Mouse (Mus musculus) kidney, adult 8-10 months (tissue): ENCODE measurements around the gene Stap1.

Experiments used
- DNase-seq, 2 experiments: peaks; one replicate each; pipeline ENCODE4 v3.0.0; 2022

Stap1 gene

GRCm38 (mm10) chr5:86071538-86071937, at the start of gene Stap1:
Stap1 (plus strand) TSS chr5:86071746.
- no peak for DNase-seq

- DNase-seq = no peak
Observed at GRCm38 (mm10) chr5:86029820-86030219, 41.7 kb upstream of the Stap1 start.

GRCm38 (mm10) chr5:86063501-86063900, 8.0 kb upstream of the Stap1 start:
- DNase-seq = no peak

GRCm38 (mm10) chr5:86065101-86065875, 6.3 kb upstream of the Stap1 start, which contains the start of gene Cenpc1:
Cenpc1 (minus strand) TSS chr5:86065583.
- peak; percentile 97 to 98 for DNase-seq

- no peak for DNase-seq
Observed at GRCm38 (mm10) chr5:86065876-86066550, 5.5 kb upstream of the Stap1 start.

GRCm38 (mm10) chr5:86066551-86066929, 5.0 kb upstream of the Stap1 start:
- peak; percentile 78 to 94 for DNase-seq

GRCm38 (mm10) chr5:86068451-86068850, 3.1 kb upstream of the Stap1 start:
- no peak for DNase-seq

GRCm38 (mm10) chr5:86069121-86069520, 2.4 kb upstream of the Stap1 start:
- no peak for DNase-seq

GRCm38 (mm10) chr5:86072756-86073386, 1.3 kb downstream of the Stap1 start:
- DNase-seq = no peak

GRCm38 (mm10) chr5:86078720-86079334, 7.3 kb downstream of the Stap1 start:
- no peak for DNase-seq

- no peak for DNase-seq
Observed at GRCm38 (mm10) chr5:86083987-86084386, 12.4 kb downstream of the Stap1 start.

- no peak for DNase-seq
Observed at GRCm38 (mm10) chr5:86084979-86085378, 13.4 kb downstream of the Stap1 start.

GRCm38 (mm10) chr5:86086751-86087150, 15.2 kb downstream of the Stap1 start:
- DNase-seq = no peak

GRCm38 (mm10) chr5:86094754-86095153, 23.2 kb downstream of the Stap1 start:
- no peak for DNase-seq

GRCm38 (mm10) chr5:86098988-86099387, 27.4 kb downstream of the Stap1 start:
- no peak for DNase-seq

GRCm38 (mm10) chr5:86100621-86101020, 29.1 kb downstream of the Stap1 start:
- DNase-seq = no peak

- no peak for DNase-seq
Observed at GRCm38 (mm10) chr5:86102176-86102575, 30.6 kb downstream of the Stap1 start.

- DNase-seq = no peak
Observed at GRCm38 (mm10) chr5:86106610-86107009, 35.1 kb downstream of the Stap1 start.

- no peak for DNase-seq
Observed at GRCm38 (mm10) chr5:86111074-86111473, 39.5 kb downstream of the Stap1 start.

GRCm38 (mm10) chr5:86113037-86113436, 41.5 kb downstream of the Stap1 start:
- no peak for DNase-seq

- DNase-seq = no peak
Observed at GRCm38 (mm10) chr5:86113997-86114396, 42.5 kb downstream of the Stap1 start.

GRCm38 (mm10) chr5:86118457-86119094, 47.0 kb downstream of the Stap1 start:
- no peak for DNase-seq

- DNase-seq = no peak
Observed at GRCm38 (mm10) chr5:86128749-86129148, 57.2 kb downstream of the Stap1 start.
